Mouse (Mus musculus) cerebellum, adult 9-10 months (tissue): ENCODE measurements at regions not wholly inside any gene's neighbourhood (a gene's known extent, or its start where the extent isn't known, plus 50 kb on each side); places are given as distances from the start of the nearest gene placed in this dataset.
"Not testable (repeated sequence)": the region's sequence is repeated elsewhere in the genome, so short reads cannot be mapped to it uniquely, and the experiment has no call there.

Experiments
- DNase-seq: peaks from one replicate; pipeline ENCODE4 v3.0.0; 2022

DNA sequence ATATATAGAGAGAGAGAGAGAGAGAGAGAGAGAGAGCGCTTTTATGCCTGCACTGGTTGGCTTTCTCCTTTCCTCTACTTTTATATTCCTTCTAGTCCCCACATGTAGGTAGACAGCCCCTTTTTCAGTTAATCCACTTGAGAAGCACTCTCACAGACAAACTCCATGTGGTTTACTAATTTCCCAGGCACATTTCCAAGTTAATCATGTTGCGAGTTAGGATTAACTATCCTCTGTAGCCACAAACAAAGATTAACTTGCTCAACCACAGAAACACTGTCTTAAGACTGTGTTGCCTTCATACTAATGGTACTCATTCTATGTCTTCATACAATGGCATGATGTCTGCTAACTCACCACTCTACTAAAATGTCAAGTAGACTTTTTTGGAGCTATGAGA lies 548.0 kb downstream of the Pdcd6ip start:
- no peak for DNase-seq

GRCm38 (mm10) chr9:113158080-113158479 lies 550.0 kb downstream of the Pdcd6ip start:
- no peak for DNase-seq

DNA sequence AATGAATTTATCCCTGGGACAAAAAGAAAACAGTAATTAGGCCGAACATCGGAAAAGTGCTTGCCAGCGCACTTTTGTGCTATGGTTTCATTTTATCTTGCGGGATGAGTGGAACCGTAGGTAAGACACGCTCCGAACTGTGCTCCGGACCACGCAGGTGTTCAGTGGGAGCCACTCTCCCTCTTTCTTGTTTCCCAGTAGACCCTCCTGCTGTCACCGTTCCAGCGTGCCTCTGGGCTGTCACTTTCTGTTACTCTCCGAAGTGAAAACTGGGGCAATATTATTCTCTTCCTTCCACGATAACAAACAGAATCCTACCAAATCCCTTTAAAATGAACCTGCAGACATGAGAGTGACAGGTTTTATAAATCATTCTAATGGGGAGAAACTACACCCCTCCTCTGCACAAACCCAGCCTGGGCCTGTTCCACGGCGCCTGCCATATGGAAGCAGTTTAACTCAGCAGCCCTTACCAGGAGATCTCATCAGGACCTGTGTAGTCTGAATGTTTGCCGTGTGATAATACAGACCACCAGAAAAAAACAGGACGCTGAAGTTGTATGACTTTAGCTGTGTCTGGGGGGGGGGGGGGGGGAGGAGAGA lies 550.5 kb downstream of the Pdcd6ip start:
- no peak for DNase-seq

DNA sequence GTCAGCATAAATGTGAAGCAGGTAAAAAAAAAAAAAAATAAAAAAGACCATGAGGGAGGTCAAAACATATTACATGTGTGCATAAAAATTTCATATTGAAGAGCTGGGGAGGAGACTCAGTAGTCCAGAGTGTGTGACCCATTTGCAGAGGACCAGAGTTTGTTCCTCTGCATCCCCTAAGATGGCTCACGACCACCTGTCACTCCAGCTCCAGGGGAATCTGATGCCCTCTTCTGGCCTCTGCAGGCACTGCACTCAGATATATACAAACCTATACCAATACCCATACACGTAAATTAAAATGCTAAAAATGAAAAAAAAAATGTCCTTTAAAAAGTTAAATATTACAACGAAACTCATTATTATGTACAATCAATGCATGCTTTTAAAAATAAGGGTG lies 551.4 kb downstream of the Pdcd6ip start:
- no peak for DNase-seq

DNA sequence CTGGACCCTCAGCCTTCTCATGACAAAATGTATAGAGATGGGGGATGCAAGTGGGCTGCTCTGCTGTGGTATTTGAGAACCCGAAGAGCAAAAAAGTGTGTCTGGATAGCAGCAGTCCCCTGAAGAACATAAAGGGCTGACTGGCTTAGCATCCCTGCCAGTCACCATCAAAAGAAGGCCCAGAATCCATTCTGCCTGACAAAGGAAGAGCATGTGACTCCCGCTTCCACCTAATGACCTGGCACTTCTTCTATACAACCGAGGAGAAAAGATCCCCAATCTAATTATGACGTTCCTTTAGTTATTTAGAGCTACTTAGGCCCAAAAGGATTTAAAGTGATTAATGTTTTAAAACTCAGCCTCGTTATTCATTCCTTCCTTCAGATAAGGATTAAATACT lies 559.0 kb downstream of the Pdcd6ip start:
- DNase-seq, result no peak

DNA sequence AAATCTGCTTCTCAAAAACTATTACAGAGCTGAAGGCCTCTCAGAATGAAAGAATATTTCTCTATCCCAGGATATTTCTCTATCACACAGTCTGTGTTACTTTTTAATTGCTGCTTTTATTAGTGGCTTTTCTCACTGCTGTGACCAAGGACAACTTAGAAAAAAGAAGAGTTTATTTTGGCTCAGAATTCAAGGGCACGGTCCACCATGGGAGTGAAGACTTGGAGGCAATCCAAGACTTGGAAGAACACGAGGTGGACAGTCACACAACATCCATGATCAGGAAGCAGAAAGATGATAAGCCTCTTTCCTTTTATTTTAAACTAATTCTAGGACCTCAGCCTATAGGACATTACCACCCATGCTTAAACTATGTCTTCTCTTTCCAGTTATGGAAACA lies 561.5 kb downstream of the Pdcd6ip start:
- DNase-seq, result no peak

DNA sequence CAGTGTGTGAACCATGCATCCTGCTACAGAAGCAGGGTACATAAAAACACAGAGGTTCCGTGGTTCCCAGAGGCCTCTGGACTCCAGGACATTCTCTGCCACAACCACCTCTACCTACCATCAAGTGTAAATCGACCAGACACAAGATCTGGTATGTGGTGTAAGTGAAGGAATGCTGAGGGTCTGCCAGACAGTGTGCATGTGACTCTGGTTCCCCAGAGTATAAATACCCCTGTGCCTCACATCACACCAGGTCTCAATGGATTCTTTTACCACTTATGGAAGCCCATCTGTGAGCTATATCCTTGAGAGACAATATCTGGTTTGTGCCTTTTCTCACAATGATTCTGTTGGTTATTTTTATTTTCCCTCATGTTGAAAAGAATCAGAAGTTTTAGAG lies 563.0 kb downstream of the Pdcd6ip start:
- DNase-seq, result no peak

DNA sequence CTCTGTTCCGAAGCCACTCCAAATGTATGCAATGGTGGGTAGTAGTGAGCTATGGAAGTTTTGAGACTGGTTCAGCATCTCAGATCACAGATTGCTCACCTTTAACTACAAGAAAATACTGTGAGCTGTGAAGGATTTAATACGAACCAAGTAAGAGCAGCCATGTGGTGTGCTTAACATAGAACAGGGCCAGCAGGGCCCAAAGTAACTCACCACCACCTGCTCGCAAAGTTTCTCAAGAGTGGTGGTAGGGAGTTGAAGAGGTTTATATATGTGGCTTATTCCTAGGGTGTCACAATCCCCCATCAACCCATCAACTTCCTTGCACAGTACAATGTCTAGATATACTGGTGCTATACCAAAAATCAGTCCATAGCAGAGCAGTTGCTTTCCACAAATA lies 573.4 kb downstream of the Pdcd6ip start:
- no peak for DNase-seq

DNA sequence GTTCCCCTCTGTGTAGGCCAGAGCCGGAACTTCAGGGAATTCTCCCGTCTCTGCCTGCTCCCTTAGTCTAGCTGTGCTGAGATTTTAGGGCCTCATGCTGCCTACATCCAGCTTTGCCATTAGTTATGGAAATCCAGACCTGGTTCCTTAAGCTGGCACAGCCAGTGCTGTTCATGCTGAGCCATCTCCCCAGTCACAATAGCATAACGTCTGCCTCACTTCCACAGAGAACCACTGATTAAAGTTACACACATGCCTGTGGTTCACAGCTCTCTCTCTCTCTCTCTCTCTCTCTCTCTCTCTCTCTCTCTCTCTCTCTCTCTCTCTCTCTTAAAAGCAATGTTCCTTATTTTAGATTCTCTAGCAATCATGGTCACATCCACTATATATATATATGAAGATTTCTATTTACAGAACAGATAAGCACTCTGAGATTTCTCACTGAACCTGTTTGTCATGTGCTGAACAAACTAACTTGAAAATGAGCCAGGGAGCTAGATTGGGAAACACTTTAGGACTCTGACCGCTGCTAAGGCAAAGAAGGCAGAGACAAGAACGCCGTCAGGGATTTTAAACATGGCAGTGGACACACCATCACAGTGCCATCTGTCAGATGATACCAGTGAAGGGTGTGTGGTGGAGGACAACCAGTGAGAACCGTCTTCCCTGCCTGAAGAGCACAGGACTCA lies 584.9 kb downstream of the Pdcd6ip start:
- no peak for DNase-seq

- no peak for DNase-seq
Measured at GRCm38 (mm10) chr9:113122253-113122749, 585.8 kb downstream of the Pdcd6ip start.

DNA sequence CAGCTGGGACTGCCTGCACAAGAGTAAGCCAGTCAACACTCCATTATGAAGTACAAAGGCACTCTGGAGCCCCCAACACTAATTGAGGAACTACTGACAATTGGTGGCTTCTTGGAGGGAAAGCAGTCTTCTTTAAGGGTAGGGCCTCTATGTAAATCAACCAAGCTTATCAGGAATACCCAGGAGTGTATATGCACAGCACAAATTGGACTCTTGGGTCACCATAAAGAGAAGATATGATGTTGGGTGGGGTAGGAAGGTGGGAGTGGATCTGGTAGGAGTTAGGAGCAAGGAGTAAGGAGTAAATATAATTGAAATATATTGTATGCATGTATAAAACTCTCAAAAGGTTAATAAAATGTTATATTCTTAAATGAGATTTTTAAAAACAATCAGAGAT lies 587.7 kb downstream of the Pdcd6ip start:
- no peak for DNase-seq

DNA sequence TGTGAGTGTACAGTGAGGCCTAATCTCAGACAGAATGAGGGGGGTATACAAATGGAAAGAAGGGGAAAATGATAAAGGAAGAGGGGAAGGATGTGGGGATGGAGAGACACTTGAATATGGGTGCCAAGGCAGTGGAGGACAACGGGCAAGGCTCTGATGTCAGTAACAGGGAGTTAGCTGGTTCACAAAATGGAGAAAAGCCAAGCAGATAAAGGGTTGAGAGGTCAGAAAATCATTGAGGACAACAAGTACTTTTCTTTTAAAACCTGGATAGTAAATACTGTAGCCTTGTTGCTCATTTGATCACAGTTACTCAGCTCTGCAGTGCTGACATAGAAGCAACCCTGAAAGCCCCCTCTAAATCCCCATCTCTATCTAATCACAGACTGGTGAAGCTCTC lies 588.3 kb downstream of the Pdcd6ip start:
- no peak for DNase-seq

GRCm38 (mm10) chr9:113115576-113115975 lies 592.5 kb downstream of the Pdcd6ip start:
- DNase-seq, result no peak

DNA sequence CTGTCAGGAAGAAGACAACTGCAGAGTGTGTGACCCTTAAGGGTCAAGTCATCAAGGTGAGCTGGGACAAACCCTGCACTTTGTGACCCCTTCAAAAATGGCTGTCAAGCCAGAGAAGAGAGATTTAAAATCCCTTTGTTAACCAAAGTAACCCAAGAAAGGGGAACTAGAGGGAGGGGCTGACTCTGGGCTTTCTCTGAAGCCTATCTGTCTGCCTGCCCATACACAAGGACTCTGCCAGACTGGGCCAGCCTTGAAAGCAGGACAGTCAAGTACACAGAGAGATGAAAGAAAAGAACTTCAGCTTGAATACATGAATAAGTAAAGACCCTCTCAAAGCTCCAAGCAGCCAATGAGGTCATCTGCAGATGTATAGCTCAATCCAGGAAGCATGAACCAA lies 595.3 kb downstream of the Pdcd6ip start:
- no peak for DNase-seq

DNA sequence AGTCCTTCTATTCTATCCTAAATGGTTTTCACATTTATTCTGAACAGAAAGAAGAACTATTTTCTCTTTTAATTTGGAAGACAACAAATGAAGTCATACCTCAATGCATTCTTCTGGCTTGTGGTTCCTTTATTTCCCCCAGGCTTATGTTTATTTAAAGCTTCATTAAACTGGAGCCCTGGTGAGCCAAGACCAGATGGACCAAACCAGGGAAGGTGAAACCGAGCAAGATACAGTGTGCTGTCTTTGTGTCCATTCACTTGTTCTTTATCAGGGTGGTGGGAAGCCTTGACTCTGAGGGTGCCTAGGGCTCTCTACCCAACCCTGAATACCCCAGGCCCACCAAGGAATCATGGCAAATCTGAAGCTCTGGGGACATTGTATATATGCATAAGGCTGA lies 606.3 kb downstream of the Pdcd6ip start:
- DNase-seq, result peak; percentile 55

- no peak for DNase-seq
Measured at GRCm38 (mm10) chr9:113100641-113101040, 607.4 kb downstream of the Pdcd6ip start.

- not testable (repeated sequence) for DNase-seq
Measured at GRCm38 (mm10) chr9:113095421-113095820, 612.6 kb downstream of the Pdcd6ip start.

GRCm38 (mm10) chr9:113093863-113094390 lies 614.1 kb downstream of the Pdcd6ip start:
- DNase-seq, result no peak

GRCm38 (mm10) chr9:113091881-113092280 lies 616.2 kb downstream of the Pdcd6ip start:
- no peak for DNase-seq

DNA sequence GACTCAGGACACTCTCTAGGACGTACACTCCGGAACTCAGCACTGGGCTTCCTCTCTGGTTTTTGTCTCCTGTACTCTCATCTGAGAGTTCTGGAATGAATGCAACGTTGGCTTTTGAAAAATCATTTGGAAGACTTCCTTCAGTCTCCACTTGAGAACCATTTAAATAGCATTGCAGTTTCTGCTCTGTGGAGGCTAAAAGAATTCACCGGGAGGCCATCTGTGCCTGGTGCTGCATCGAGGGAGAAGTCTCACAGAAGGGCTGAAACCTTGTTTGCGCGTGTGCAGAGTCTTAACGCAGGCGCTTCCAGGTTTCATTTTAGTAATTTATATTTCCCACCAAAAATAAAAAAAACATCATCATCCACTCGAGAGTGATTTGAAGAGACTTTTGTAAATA lies 620.3 kb downstream of the Pdcd6ip start:
- no peak for DNase-seq

GRCm38 (mm10) chr9:113085281-113085810 lies 622.7 kb downstream of the Pdcd6ip start:
- DNase-seq, result no peak

DNA sequence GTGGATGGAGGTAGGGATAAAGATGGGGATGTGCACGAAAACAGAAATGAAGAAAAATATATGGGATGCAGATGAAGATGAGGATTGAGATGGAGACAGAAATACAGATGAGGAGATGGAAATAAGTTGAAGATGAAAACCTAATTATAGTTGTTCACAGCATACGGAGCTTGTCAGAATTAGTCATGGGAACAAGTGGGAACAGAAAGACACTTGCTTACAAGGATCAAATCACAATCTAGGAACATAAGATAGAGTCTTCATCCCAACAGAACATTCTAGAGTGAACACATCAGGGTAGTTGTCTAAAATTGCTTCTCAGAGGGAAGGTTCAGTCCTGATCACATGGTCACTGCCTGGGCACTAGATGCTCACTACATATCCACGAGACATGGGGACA lies 633.2 kb downstream of the Pdcd6ip start:
- no peak for DNase-seq

GRCm38 (mm10) chr9:113057415-113057814 lies 650.6 kb downstream of the Pdcd6ip start:
- DNase-seq, result no peak

DNA sequence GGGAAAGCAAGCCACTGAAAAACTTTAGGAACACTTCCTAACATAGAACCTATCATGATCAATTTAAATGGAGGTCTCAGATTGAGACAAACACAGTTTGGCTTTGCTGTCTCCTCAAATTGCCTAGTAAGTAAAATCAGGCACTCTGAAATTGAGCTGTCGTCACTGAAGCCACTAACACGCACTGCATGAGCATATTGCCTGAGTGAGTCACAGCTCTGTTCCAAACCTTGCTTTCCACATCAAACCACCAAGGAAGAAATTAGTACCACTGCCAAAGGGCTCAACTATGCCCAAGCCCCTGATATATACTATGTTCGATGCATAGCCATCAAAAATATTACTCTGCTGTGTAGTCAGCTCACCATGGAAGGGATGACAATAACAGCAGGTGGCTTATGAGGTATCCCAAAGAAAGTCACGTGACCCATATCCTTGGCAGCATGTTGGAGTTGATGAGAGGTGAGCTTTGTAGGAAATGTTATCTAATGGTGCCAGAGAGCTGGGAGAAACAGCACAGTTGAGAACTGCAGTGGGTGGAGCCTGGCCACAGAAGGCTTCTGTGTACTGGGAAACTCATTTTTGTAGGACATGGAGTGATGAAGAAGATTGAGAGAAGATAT lies 663.4 kb downstream of the Pdcd6ip start:
- peak; percentile 58 for DNase-seq
